Mouse (Mus musculus) liver, embryonic 13.5 days (tissue): ENCODE data around the gene Xpo6. TPM values are rescaled to one million over a fixed set of nuclear protein-coding genes. Genes with fewer than 3 reads are reported as not detected.
A peak's percentile ranks its signal among the peaks of the same experiment; 100 is the strongest.

Source experiments
- ATAC-seq: fragments of 200-750 bp; cut with Nextera tagmentation; 2 replicates; pipeline ENCODE4 v1.8.0; 2017; ENCODE audit warnings: low read depth, mild to moderate bottlenecking, moderate number of reproducible peaks, moderate library complexity
- DNase-seq: peaks from one replicate; pipeline ENCODE4 v3.0.0; 2022
- H3K27ac ChIP-seq: fragments of 300-500 bp; sonication (generic); 2 replicates; pipeline ENCODE4 v1.5.1; 2015; ENCODE audit warnings: moderate library complexity, mild to moderate bottlenecking, inconsistent platforms
- H3K27me3 ChIP-seq: fragments of 300-500 bp; sonication (generic); 2 replicates; pipeline ENCODE4 v1.6.1; 2015; ENCODE audit warnings: mild to moderate bottlenecking, inconsistent platforms
- H3K36me3 ChIP-seq: fragments of 300-500 bp; sonication (generic); 2 replicates; pipeline ENCODE4 v1.6.1; 2015; ENCODE audit warnings: mild to moderate bottlenecking, inconsistent platforms
- H3K4me1 ChIP-seq: fragments of 300-500 bp; sonication (generic); replicated peaks from 2 replicates; pipeline ENCODE4 v1.6.1; 2015; ENCODE audit warnings: inconsistent platforms
- H3K4me2 ChIP-seq: fragments of 300-500 bp; sonication (generic); 2 replicates; pipeline ENCODE4 v1.6.1; 2015; ENCODE audit warnings: inconsistent platforms, mild to moderate bottlenecking, moderate library complexity
- H3K4me3 ChIP-seq: fragments of 300-500 bp; sonication (generic); replicated peaks from 2 replicates; pipeline ENCODE4 v1.5.1; 2015; ENCODE audit warnings: mild to moderate bottlenecking, inconsistent platforms
- H3K9ac ChIP-seq: fragments of 300-500 bp; sonication (generic); 2 replicates; pipeline ENCODE4 v1.6.1; 2015; ENCODE audit warnings: mild to moderate bottlenecking, inconsistent platforms
- H3K9me3 ChIP-seq: fragments of 300-500 bp; sonication (generic); replicated peaks from 2 replicates; pipeline ENCODE4 v1.6.1; 2016; ENCODE audit warnings: inconsistent platforms
- WGBS: fragments of 180-500 bp; shearing (Covaris S2); methylation state at CpG from one replicate; pipeline ENCODE4 v1.1.7; 2015; ENCODE audit not compliant: insufficient replicate concordance; 5-methylcytosine and 5-hydroxymethylcytosine counted together
- polyA plus RNA-seq: library from polyadenylated mRNA; unstranded; fragments of >200 nt; fragmentation: Nextera tagmentation; extraction: Ambion mirVana; gene quantifications from 2 replicates; pipeline ENCODE4 v1.2.1, GENCODE M21; 2015

The Xpo6 gene
- polyA plus RNA-seq, 1 experiment from 2014 or later, result 19.5 TPM

GRCm38 (mm10) chr7:126232345-126233071, 32.2 kb upstream of the Xpo6 start:
- no peak overlapping the region for H3K4me2 ChIP-seq
- no peak for DNase-seq
- peaks cover 29% of the 10 kb centered on the region for H3K4me1 ChIP-seq
- H3K9me3 ChIP-seq, result no peaks in the 10 kb centered on the region
- no peaks in the 10 kb centered on the region for H3K36me3 ChIP-seq
- no peak overlapping the region for H3K4me3 ChIP-seq
- 46% methylated on average over 7 of the region's 8 CpGs for WGBS
- no peaks in the 10 kb centered on the region for H3K27me3 ChIP-seq
- ATAC-seq, result no peak
- H3K9ac ChIP-seq, result no peak overlapping the region
- H3K27ac ChIP-seq, result no peak overlapping the region

- no peak overlapping the region for H3K27ac ChIP-seq
- no peaks in the 10 kb centered on the region for H3K27me3 ChIP-seq
- DNase-seq (no peak), ATAC-seq (peak; percentile 36; the same call in 1 of the 2 replicates)
- H3K4me2 ChIP-seq, result no peak overlapping the region
- H3K4me1 ChIP-seq, result 0 out of 2 replicates have a peak, but pooled peaks cover 11% of the 10 kb centered on the region
- H3K4me3 ChIP-seq, result no peak overlapping the region
- no peaks in the 10 kb centered on the region for H3K36me3 ChIP-seq
- WGBS, result 24% methylated on average over 8 of the region's 8 CpGs
- no peak overlapping the region for H3K9ac ChIP-seq
- H3K9me3 ChIP-seq, result no peaks in the 10 kb centered on the region
Measured at GRCm38 (mm10) chr7:126230357-126231148, 30.3 kb upstream of the Xpo6 start.

- Histone ChIP-seq H3K27me3 (no peaks in the 10 kb centered on the region), H3K4me1 (0 out of 2 replicates have a peak, but pooled peaks cover 2% of the 10 kb centered on the region), H3K9ac (no peak overlapping the region), H3K27ac (no peak overlapping the region), H3K36me3 (no peaks in the 10 kb centered on the region), H3K9me3 (no peaks in the 10 kb centered on the region), H3K4me3 (no peak overlapping the region), H3K4me2 (no peak overlapping the region)
- ATAC-seq, result no peak
- 39% methylated on average over 5 of the region's 5 CpGs for WGBS
- no peak for DNase-seq
Measured at GRCm38 (mm10) chr7:126226136-126226535, 25.8 kb upstream of the Xpo6 start.

- no peak overlapping the region for H3K4me2 ChIP-seq
- ATAC-seq (no peak), DNase-seq (no peak)
- H3K4me3 ChIP-seq, result no peak overlapping the region
- no peaks in the 10 kb centered on the region for H3K27me3 ChIP-seq
- no peaks in the 10 kb centered on the region for H3K4me1 ChIP-seq
- no peaks in the 10 kb centered on the region for H3K9me3 ChIP-seq
- H3K9ac ChIP-seq, result no peak overlapping the region
- H3K27ac ChIP-seq, result no peak overlapping the region
- no peaks in the 10 kb centered on the region for H3K36me3 ChIP-seq
- 70% methylated on average over 3 of the region's 3 CpGs for WGBS
Measured at GRCm38 (mm10) chr7:126222753-126223152, 22.5 kb upstream of the Xpo6 start.

GRCm38 (mm10) chr7:126220611-126221010, 20.3 kb upstream of the Xpo6 start:
- Histone ChIP-seq H3K36me3 (no peaks in the 10 kb centered on the region), H3K27ac (no peak overlapping the region), H3K9ac (no peak overlapping the region), H3K4me3 (no peak overlapping the region), H3K4me2 (no peak overlapping the region), H3K9me3 (no peaks in the 10 kb centered on the region), H3K27me3 (no peaks in the 10 kb centered on the region), H3K4me1 (no peaks in the 10 kb centered on the region)
- DNase-seq, result no peak
- WGBS, result 20% methylated on average over 1 of the region's 1 CpGs
- ATAC-seq, result no peak

- Histone ChIP-seq H3K4me3 (no peak overlapping the region), H3K9me3 (no peaks in the 10 kb centered on the region), H3K4me2 (no peak overlapping the region), H3K27me3 (no peaks in the 10 kb centered on the region), H3K4me1 (no peaks in the 10 kb centered on the region), H3K36me3 (no peaks in the 10 kb centered on the region), H3K27ac (no peak overlapping the region), H3K9ac (no peak overlapping the region)
- WGBS, result 53% methylated on average over 1 of the region's 1 CpGs
- no peak for ATAC-seq
- no peak for DNase-seq
Measured at GRCm38 (mm10) chr7:126218311-126218710, 18.0 kb upstream of the Xpo6 start.

GRCm38 (mm10) chr7:126216867-126217266, 16.6 kb upstream of the Xpo6 start:
- no peaks in the 10 kb centered on the region for H3K9me3 ChIP-seq
- no peak for ATAC-seq
- no peak for DNase-seq
- H3K27ac ChIP-seq, result no peak overlapping the region
- no peaks in the 10 kb centered on the region for H3K27me3 ChIP-seq
- no peaks in the 10 kb centered on the region for H3K4me1 ChIP-seq
- no peak overlapping the region for H3K9ac ChIP-seq
- 59% methylated on average over 1 of the region's 1 CpGs for WGBS
- no peak overlapping the region for H3K4me3 ChIP-seq
- no peak overlapping the region for H3K4me2 ChIP-seq
- H3K36me3 ChIP-seq, result no peaks in the 10 kb centered on the region

GRCm38 (mm10) chr7:126210856-126211255, 10.6 kb upstream of the Xpo6 start:
- no peaks in the 10 kb centered on the region for H3K9me3 ChIP-seq
- no peak overlapping the region for H3K27ac ChIP-seq
- H3K36me3 ChIP-seq, result no peaks in the 10 kb centered on the region
- H3K4me3 ChIP-seq, result no peak overlapping the region
- DNase-seq (no peak), ATAC-seq (no peak)
- H3K27me3 ChIP-seq, result no peaks in the 10 kb centered on the region
- H3K9ac ChIP-seq, result no peak overlapping the region
- 47% methylated on average over 5 of the region's 5 CpGs for WGBS
- no peaks in the 10 kb centered on the region for H3K4me1 ChIP-seq
- no peak overlapping the region for H3K4me2 ChIP-seq

GRCm38 (mm10) chr7:126200997-126201345, 670 bp upstream of the Xpo6 start:
- DNase-seq (no peak), ATAC-seq (no peak)
- H3K27me3 ChIP-seq, result peaks cover 6% of the 10 kb centered on the region; the same call in 1 of the 2 replicates
- peak overlapping the region; percentile 97 for H3K4me3 ChIP-seq
- H3K4me1 ChIP-seq, result peaks cover 41% of the 10 kb centered on the region
- peak overlapping the region; percentile 94 for H3K4me2 ChIP-seq
- no peaks in the 10 kb centered on the region for H3K36me3 ChIP-seq
- H3K9ac ChIP-seq, result 0 out of 2 replicates have a peak overlapping the region, but pooled peaks have one; percentile 57
- H3K9me3 ChIP-seq, result no peaks in the 10 kb centered on the region
- 81% methylated on average over 4 of the region's 4 CpGs for WGBS
- H3K27ac ChIP-seq, result peak overlapping the region; percentile 37; the same call in 1 of the 2 replicates

- Histone ChIP-seq H3K4me1 (peaks cover 47% of the 10 kb centered on the region), H3K9ac (peak overlapping the region; percentile 99), H3K36me3 (no peaks in the 10 kb centered on the region), H3K9me3 (no peaks in the 10 kb centered on the region), H3K27me3 (peaks cover 6% of the 10 kb centered on the region; the same call in 1 of the 2 replicates), H3K4me2 (peak overlapping the region; percentile 94), H3K4me3 (peak overlapping the region; percentile 97), H3K27ac (peak overlapping the region; percentile 82)
- WGBS, result under 1% methylated on average over 27 of the region's 27 CpGs
- ATAC-seq (peak; percentile 43), DNase-seq (peak; percentile 48)
Measured at GRCm38 (mm10) chr7:126199691-126200102, 604 bp downstream of the Xpo6 start.

- peak overlapping the region; percentile 82; the same call in 1 of the 2 replicates for H3K27ac ChIP-seq
- peak overlapping the region; percentile 97 for H3K4me3 ChIP-seq
- peaks cover 50% of the 10 kb centered on the region for H3K4me1 ChIP-seq
- DNase-seq (no peak), ATAC-seq (no peak)
- no peaks in the 10 kb centered on the region for H3K36me3 ChIP-seq
- WGBS, result 0% methylated on average over 1 of the region's 1 CpGs
- peak overlapping the region; percentile 94 for H3K4me2 ChIP-seq
- H3K9ac ChIP-seq, result peak overlapping the region; percentile 99
- no peaks in the 10 kb centered on the region for H3K27me3 ChIP-seq
- H3K9me3 ChIP-seq, result no peaks in the 10 kb centered on the region
Measured at GRCm38 (mm10) chr7:126198926-126199325, 1.4 kb downstream of the Xpo6 start.
